Comparison of ENCODE assay signal across 12 mouse cellular contexts in genomic region chr11:88631084-88631931, GRCm38 (mm10).
DNase-seq lines count a peak whose midpoint lies in the region; ATAC-seq lines count a peak whose summit lies in the region.
"Had no signal": no experiment of that assay in that cellular context is flagged by ENCODE, and none has a peak within 500 bp of the region (broad histone marks: within the 10 kb centered on the region; RNA-seq: fewer than 3 reads in every experiment).

No protein-coding gene starts in this region.

- 87% methylated on average over 8 of the region's 8 CpGs for WGBS in heart, embryonic 12.5 days
- WGBS in midbrain, embryonic 12.5 days: 82% methylated on average over 8 of the region's 8 CpGs
- 80% methylated on average over 8 of the region's 8 CpGs for WGBS in midbrain, embryonic 15.5 days

- DNase-seq in heart, postnatal 25 days (ENCODE audit: low spot score): no peak
- peak; percentile 68 for DNase-seq in ZHBTc4 (ENCODE audit: low read depth, low spot score)
- DNase-seq in T-cell, adult 2 months (ENCODE audit: low spot score): no peak
- DNase-seq in spleen, adult 18-20 months: no peak
- DNase-seq: adrenal gland, postnatal 14 days; thymus, adult 18-20 months had no signal

- 0 out of 2 replicates have a peak, but pooled peaks cover 4% of the 10 kb centered on the region for H3K36me3 ChIP-seq in heart, embryonic 12.5 days
- 0 out of 2 replicates have a peak, but pooled peaks cover 4% of the 10 kb centered on the region for H3K36me3 ChIP-seq in midbrain, embryonic 12.5 days
- no peaks in the 10 kb centered on the region for H3K36me3 ChIP-seq in midbrain, embryonic 15.5 days (replicated peaks)
- H3K36me3 ChIP-seq: intestine, embryonic 15.5 days; limb, embryonic 12.5 days had no signal

- peak overlapping the region; percentile 13; the same call in 1 of the 2 replicates for H3K27ac ChIP-seq in heart, embryonic 12.5 days (ENCODE audit: poor library complexity, severe bottlenecking)
- peak overlapping the region; percentile 66 for H3K27ac ChIP-seq in midbrain, embryonic 12.5 days (replicated peaks)
- H3K27ac ChIP-seq in midbrain, embryonic 15.5 days: no peak overlapping the region
- H3K27ac ChIP-seq: intestine, embryonic 15.5 days; limb, embryonic 12.5 days had no signal

- intact Hi-C loops in heart, postnatal 25 days (cut with DNase I): no loop called here

- H3K9ac ChIP-seq in heart, embryonic 12.5 days: no peak overlapping the region
- H3K9ac ChIP-seq in midbrain, embryonic 12.5 days (replicated peaks): no peak overlapping the region
- no peak overlapping the region for H3K9ac ChIP-seq in midbrain, embryonic 15.5 days
- H3K9ac ChIP-seq: intestine, embryonic 15.5 days; limb, embryonic 12.5 days had no signal

- H3K27me3 ChIP-seq in heart, embryonic 12.5 days (replicated peaks): no peaks in the 10 kb centered on the region
- no peaks in the 10 kb centered on the region for H3K27me3 ChIP-seq in midbrain, embryonic 12.5 days
- no peaks in the 10 kb centered on the region for H3K27me3 ChIP-seq in midbrain, embryonic 15.5 days (replicated peaks)
- H3K27me3 ChIP-seq: intestine, embryonic 15.5 days; limb, embryonic 12.5 days had no signal

- no peaks in the 10 kb centered on the region for H3K9me3 ChIP-seq in heart, embryonic 12.5 days (replicated peaks)
- no peaks in the 10 kb centered on the region for H3K9me3 ChIP-seq in midbrain, embryonic 12.5 days
- H3K9me3 ChIP-seq in midbrain, embryonic 15.5 days: no peaks in the 10 kb centered on the region
- H3K9me3 ChIP-seq: intestine, embryonic 15.5 days; limb, embryonic 12.5 days had no signal

- no peak overlapping the region for H3K4me3 ChIP-seq in heart, embryonic 12.5 days
- no peak overlapping the region for H3K4me3 ChIP-seq in midbrain, embryonic 12.5 days
- H3K4me3 ChIP-seq in midbrain, embryonic 15.5 days: no peak overlapping the region
- H3K4me3 ChIP-seq: intestine, embryonic 15.5 days; limb, embryonic 12.5 days had no signal

- no peak overlapping the region for H3K4me2 ChIP-seq in heart, embryonic 12.5 days
- H3K4me2 ChIP-seq in midbrain, embryonic 12.5 days (replicated peaks): no peak overlapping the region
- H3K4me2 ChIP-seq in midbrain, embryonic 15.5 days: no peak overlapping the region
- H3K4me2 ChIP-seq: intestine, embryonic 15.5 days; limb, embryonic 12.5 days had no signal

- H3K4me1 ChIP-seq in heart, embryonic 12.5 days (replicated peaks): peaks cover 85% of the 10 kb centered on the region
- H3K4me1 ChIP-seq in midbrain, embryonic 12.5 days: peaks cover 80% of the 10 kb centered on the region
- H3K4me1 ChIP-seq in midbrain, embryonic 15.5 days: peaks cover 41% of the 10 kb centered on the region

- ATAC-seq in heart, embryonic 12.5 days (ENCODE audit: insufficient number of reproducible peaks, low FRiP score): no peak
- no peak for ATAC-seq in midbrain, embryonic 12.5 days (ENCODE audit: low FRiP score, low read depth)
- no peak for ATAC-seq in midbrain, embryonic 15.5 days (replicated peaks)
- peak; percentile 45; the same call in 1 of the 2 replicates for ATAC-seq in megakaryocyte, adult 5-6 weeks (ENCODE audit: poor library complexity, severe bottlenecking)
- ATAC-seq: intestine, embryonic 15.5 days had no signal
